Mouse (Mus musculus): ENCODE measurements at regions not wholly inside any gene's neighbourhood (a gene's known extent, or its start where the extent isn't known, plus 50 kb on each side); places are given as distances from the start of the nearest gene placed in this dataset.
A peak's percentile ranks its signal among the peaks of the same experiment; 100 is the strongest.

GRCm38 (mm10) chr12:68554292-68554691 lies 604.7 kb downstream of the Rps29 start:
- DNase-seq (ENCODE audit: low spot score): no peak

DNA sequence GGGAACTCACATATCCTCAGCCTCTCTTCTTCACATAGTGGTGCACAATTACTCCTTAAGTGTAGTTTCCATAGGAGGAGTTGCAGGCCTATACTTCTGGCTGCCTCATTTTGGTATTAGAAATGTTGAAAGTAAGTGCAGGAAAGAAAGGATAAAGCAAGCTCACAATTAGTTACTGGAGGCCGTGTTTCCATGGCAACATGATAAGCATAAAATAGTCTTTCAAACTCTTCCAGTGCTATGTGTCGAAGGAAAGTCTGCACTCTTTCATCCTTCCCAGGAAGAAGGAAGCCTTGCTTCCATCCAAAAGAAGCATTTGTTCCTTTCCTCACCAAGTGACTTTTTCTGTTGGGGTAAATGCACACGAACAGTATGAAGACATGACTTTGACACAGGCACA lies 617.2 kb downstream of the Rps29 start:
- DNase-seq (ENCODE audit: low spot score): no peak

DNA sequence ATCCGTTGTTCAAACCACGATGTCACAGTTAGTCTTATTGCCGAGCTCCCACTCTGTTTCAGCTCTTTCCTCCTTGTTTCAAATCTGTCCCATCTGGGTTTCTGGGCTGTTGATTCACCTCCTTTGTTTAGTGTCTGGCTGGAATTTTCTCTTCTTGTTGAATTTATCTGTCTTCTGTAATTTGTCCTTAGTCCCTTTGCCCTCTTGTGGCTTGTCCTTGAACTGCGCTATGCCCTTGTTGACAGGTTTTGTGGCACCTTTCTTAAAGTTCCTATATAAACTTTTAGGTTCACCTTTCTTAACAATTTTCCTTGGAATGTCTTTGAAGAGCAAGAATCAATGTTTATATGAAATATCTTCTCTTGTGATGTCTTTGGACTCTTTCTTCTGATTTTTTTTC lies 658.2 kb downstream of the Rps29 start:
- peak; percentile 72 for DNase-seq (ENCODE audit: low spot score)

- peak; percentile 5 for DNase-seq (ENCODE audit: low spot score)
These were observed 696.0 kb downstream of the Rps29 start for GRCm38 (mm10) chr12:68463032-68463431.

DNA sequence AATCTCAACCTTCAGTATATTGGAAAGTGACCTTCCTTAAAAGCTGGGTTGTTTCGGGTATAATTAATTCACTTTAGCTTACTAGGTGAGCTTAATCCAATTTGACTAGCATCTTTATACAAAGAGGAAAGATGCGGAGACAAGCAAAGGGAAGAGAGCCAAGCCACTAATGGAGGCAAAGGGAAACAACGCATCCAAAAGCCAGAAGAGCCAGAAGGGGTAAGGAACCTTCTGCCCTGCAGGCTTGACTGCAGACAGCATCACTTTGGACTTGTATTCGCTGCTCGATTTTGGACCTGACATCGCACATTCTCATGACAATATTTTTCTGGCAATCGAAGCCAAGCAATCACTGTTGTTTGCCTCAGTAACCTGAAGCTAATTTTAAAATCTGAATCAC lies 700.8 kb downstream of the Rps29 start:
- no peak for DNase-seq (ENCODE audit: low spot score)

DNA sequence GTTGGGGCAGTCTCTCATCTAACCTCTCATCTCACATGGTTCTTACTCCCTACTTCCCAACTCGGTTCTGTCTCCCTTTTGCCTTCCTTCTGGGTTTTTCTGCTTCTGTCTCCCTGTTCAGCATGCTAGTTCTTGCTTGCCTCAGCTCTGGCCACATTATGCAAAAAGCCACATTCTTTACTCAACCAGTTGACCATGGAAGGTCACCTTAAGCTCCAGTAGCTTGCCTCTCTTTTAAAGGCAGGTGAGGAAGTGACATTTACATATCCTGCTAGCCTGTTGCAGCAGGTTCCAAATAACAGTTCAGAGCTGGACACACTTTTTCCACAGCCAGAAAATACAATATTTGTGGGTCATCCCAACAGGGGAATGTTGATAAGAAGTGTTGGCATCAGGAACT lies 732.4 kb downstream of the Rps29 start:
- DNase-seq (ENCODE audit: low spot score): no peak

GRCm38 (mm10) chr12:68425006-68425405 lies 734.0 kb downstream of the Rps29 start:
- DNase-seq (ENCODE audit: low spot score): no peak
